Mouse (Mus musculus) kidney, adult 9 months (tissue): ENCODE measurements around the gene Gm7030.
A peak's percentile ranks its signal among the peaks of the same experiment; 100 is the strongest.
"Not testable (repeated sequence)": the region's sequence is repeated elsewhere in the genome, so short reads cannot be mapped to it uniquely, and the experiment has no call there.

Experiments
- DNase-seq: peaks from one replicate; pipeline ENCODE4 v3.0.0; 2022

Gene Gm7030

GRCm38 (mm10) chr17:36135421-36136231, 6.4 kb upstream of the Gm7030 start:
- not testable (repeated sequence) for DNase-seq

- DNase-seq = no peak
Observed at GRCm38 (mm10) chr17:36131516-36132265, 2.5 kb upstream of the Gm7030 start.

- not testable (repeated sequence) for DNase-seq
Observed at GRCm38 (mm10) chr17:36128525-36128924, 700 bp downstream of the Gm7030 start.

- not testable (repeated sequence) for DNase-seq
Observed at GRCm38 (mm10) chr17:36124111-36124510, 5.1 kb downstream of the Gm7030 start.

GRCm38 (mm10) chr17:36121352-36122020, 7.7 kb downstream of the Gm7030 start, which contains the start of gene Gm19684:
Gm19684 (plus strand) TSS chr17:36121678.
- peak; percentile 87 for DNase-seq

GRCm38 (mm10) chr17:36120839-36121238, 8.4 kb downstream of the Gm7030 start:
- not testable (repeated sequence) for DNase-seq

- not testable (repeated sequence) for DNase-seq
Observed at GRCm38 (mm10) chr17:36116545-36116944, 12.7 kb downstream of the Gm7030 start.

GRCm38 (mm10) chr17:36113979-36114593, 15.1 kb downstream of the Gm7030 start:
- peak; percentile 72 for DNase-seq

GRCm38 (mm10) chr17:36111510-36111868, 17.7 kb downstream of the Gm7030 start:
- peak; percentile 65 for DNase-seq

GRCm38 (mm10) chr17:36110641-36111509, 18.4 kb downstream of the Gm7030 start:
- peak; percentile 37 for DNase-seq

GRCm38 (mm10) chr17:36110129-36110528, 19.1 kb downstream of the Gm7030 start:
- DNase-seq = not testable (repeated sequence)

- DNase-seq = peak; percentile 84
Observed at GRCm38 (mm10) chr17:36102091-36102490, 27.1 kb downstream of the Gm7030 start.

GRCm38 (mm10) chr17:36099603-36100002, 29.6 kb downstream of the Gm7030 start:
- DNase-seq = not testable (repeated sequence)

GRCm38 (mm10) chr17:36093936-36094335, 35.3 kb downstream of the Gm7030 start:
- no peak for DNase-seq

- not testable (repeated sequence) for DNase-seq
Observed at GRCm38 (mm10) chr17:36092520-36092919, 36.7 kb downstream of the Gm7030 start.

GRCm38 (mm10) chr17:36091933-36092332, 37.3 kb downstream of the Gm7030 start:
- not testable (repeated sequence) for DNase-seq

GRCm38 (mm10) chr17:36085976-36086375, 43.2 kb downstream of the Gm7030 start:
- not testable (repeated sequence) for DNase-seq

GRCm38 (mm10) chr17:36083870-36084451, 45.3 kb downstream of the Gm7030 start:
- DNase-seq = peak; percentile 29

- DNase-seq = peak; percentile 85
Observed at GRCm38 (mm10) chr17:36083266-36083869, 45.9 kb downstream of the Gm7030 start.

- DNase-seq = not testable (repeated sequence)
Observed at GRCm38 (mm10) chr17:36082519-36083232, 46.5 kb downstream of the Gm7030 start.
